Mouse (Mus musculus): ENCODE measurements around the gene Pik3ap1. TPM values are rescaled to one million over a fixed set of nuclear protein-coding genes. Genes with fewer than 3 reads are reported as not detected.
A peak's percentile ranks its signal among the peaks of the same experiment; 100 is the strongest.

The Pik3ap1 gene
- polyA plus RNA-seq, 1 experiment from 2014 or later: 2.7 TPM

DNA sequence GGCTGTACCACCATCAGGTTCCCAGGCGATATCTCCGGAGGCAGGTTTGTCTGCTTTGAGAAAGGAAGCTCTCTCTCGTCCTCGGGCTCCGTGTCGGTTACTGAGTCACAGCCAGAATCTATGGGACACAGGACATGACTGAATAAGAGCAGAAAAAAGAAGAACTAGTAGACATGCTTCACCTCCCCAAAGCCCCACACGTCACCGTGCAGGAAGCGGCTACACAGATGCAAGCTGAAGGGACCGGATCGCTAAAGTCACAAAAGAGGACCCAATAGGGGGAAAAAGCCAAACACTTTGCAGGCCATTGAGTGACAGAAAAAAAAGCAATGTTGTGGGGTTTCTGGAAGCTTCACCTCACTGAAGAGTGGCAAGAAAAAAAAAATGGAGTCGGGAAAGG, 52.7 kb downstream of the Pik3ap1 start:
- 78% methylated on average over 12 of the region's 12 CpGs for WGBS
- no peak overlapping the region for H3K27ac ChIP-seq (replicated peaks; ENCODE audit: low read depth, low read length)
- DNase-seq (ENCODE audit: low spot score) (no peak), ATAC-seq (ENCODE audit: low read depth) (no peak)
- no peak overlapping the region for H3K4me3 ChIP-seq (ENCODE audit: low read depth, low read length)
- no peaks in the 10 kb centered on the region for H3K9me3 ChIP-seq (ENCODE audit: control insufficient read depth, low read length)
- H3K4me1 ChIP-seq (ENCODE audit: control insufficient read depth, insufficient read depth, low read length): no peaks in the 10 kb centered on the region
- H3K27me3 ChIP-seq (replicated peaks; ENCODE audit: control insufficient read depth, insufficient read depth, low read length): no peaks in the 10 kb centered on the region
- H3K4me2 ChIP-seq (ENCODE audit: low read depth, low read length): no peak overlapping the region
- H3K36me3 ChIP-seq (ENCODE audit: control insufficient read depth, insufficient read depth, low read length): no peaks in the 10 kb centered on the region
- no peak overlapping the region for H3K9ac ChIP-seq (ENCODE audit: low read depth, low read length)

DNA sequence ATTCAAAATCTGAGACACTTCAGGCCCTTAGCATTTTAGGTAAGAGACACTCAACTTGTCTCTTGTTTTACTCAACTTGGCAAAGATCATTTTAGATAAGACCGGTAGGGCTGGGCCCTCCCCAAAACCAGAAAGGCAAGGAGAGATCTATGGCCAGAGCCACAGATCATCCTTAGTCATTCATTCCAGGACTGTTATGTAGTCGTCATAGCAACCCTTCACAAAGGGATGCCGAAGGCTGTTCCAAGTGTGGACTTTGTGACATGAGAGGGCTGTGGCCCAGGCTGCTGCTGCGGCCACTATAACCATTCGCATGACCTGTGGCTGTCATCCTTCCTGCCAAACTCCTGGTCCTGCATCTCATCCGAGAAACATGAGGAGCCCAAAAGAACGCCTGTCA, 54.5 kb downstream of the Pik3ap1 start:
- Histone ChIP-seq H3K9me3 (ENCODE audit: control insufficient read depth, low read length) (no peaks in the 10 kb centered on the region), H3K4me2 (ENCODE audit: low read depth, low read length) (no peak overlapping the region), H3K4me1 (ENCODE audit: control insufficient read depth, insufficient read depth, low read length) (no peaks in the 10 kb centered on the region), H3K27ac (replicated peaks; ENCODE audit: low read depth, low read length) (no peak overlapping the region), H3K27me3 (replicated peaks; ENCODE audit: control insufficient read depth, insufficient read depth, low read length) (no peaks in the 10 kb centered on the region), H3K36me3 (ENCODE audit: control insufficient read depth, insufficient read depth, low read length) (no peaks in the 10 kb centered on the region), H3K4me3 (ENCODE audit: low read depth, low read length) (no peak overlapping the region), H3K9ac (ENCODE audit: low read depth, low read length) (no peak overlapping the region)
- no peak for ATAC-seq (ENCODE audit: low read depth)
- DNase-seq (ENCODE audit: low spot score): no peak
- 87% methylated on average over 7 of the region's 7 CpGs for WGBS

DNA sequence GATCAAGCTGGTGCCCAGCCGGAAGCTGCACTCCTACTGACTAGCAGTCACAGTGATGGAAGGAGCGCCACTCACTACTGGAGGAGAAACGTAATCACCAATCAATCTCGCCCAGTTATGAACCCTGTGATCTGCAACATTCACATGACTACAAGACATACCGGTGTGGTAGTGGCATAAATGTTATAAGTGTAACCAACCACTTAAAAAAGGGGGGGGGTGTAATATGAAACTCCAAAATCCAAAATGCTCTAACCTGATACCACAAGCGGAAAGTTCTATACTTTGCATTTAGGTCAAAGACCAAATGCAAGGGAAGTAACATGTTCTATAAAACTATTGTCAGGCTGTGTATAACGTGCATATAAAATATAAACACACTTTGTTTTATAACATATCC, 54.9 kb downstream of the Pik3ap1 start:
- no peaks in the 10 kb centered on the region for H3K9me3 ChIP-seq (ENCODE audit: control insufficient read depth, low read length)
- 93% methylated on average over 7 of the region's 7 CpGs for WGBS
- DNase-seq (ENCODE audit: low spot score) (no peak), ATAC-seq (ENCODE audit: low read depth) (no peak)
- no peaks in the 10 kb centered on the region for H3K27me3 ChIP-seq (replicated peaks; ENCODE audit: control insufficient read depth, insufficient read depth, low read length)
- no peaks in the 10 kb centered on the region for H3K4me1 ChIP-seq (ENCODE audit: control insufficient read depth, insufficient read depth, low read length)
- H3K9ac ChIP-seq (ENCODE audit: low read depth, low read length): no peak overlapping the region
- no peak overlapping the region for H3K4me2 ChIP-seq (ENCODE audit: low read depth, low read length)
- H3K36me3 ChIP-seq (ENCODE audit: control insufficient read depth, insufficient read depth, low read length): no peaks in the 10 kb centered on the region
- no peak overlapping the region for H3K27ac ChIP-seq (replicated peaks; ENCODE audit: low read depth, low read length)
- no peak overlapping the region for H3K4me3 ChIP-seq (ENCODE audit: low read depth, low read length)

DNA sequence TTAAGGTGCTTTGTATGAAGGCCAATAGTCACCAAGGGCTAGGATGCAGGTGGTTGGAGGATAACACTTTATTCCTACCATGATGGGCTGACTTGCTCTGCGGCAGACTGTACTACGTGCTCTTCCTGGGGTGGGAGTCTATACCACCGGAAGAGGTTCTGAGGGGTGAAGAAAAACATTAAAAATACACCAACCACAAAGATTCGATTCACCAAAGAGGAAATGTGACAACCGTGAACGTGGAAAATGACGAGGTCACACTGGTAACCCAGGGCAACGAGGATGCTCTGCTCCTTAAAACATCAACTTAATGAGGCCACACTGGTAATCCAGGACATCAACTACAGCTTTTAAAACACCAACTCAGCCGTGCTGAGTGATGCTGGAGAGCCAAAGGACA, 56.2 kb downstream of the Pik3ap1 start:
- no peak overlapping the region for H3K4me2 ChIP-seq (ENCODE audit: low read depth, low read length)
- DNase-seq (ENCODE audit: low spot score): no peak
- no peak overlapping the region for H3K27ac ChIP-seq (replicated peaks; ENCODE audit: low read depth, low read length)
- no peaks in the 10 kb centered on the region for H3K36me3 ChIP-seq (ENCODE audit: control insufficient read depth, insufficient read depth, low read length)
- H3K9ac ChIP-seq (ENCODE audit: low read depth, low read length): no peak overlapping the region
- H3K27me3 ChIP-seq (replicated peaks; ENCODE audit: control insufficient read depth, insufficient read depth, low read length): no peaks in the 10 kb centered on the region
- no peak for ATAC-seq (ENCODE audit: low read depth)
- WGBS: 70% methylated on average over 9 of the region's 9 CpGs
- H3K4me1 ChIP-seq (ENCODE audit: control insufficient read depth, insufficient read depth, low read length): no peaks in the 10 kb centered on the region
- H3K4me3 ChIP-seq (ENCODE audit: low read depth, low read length): no peak overlapping the region
- H3K9me3 ChIP-seq (ENCODE audit: control insufficient read depth, low read length): no peaks in the 10 kb centered on the region

DNA sequence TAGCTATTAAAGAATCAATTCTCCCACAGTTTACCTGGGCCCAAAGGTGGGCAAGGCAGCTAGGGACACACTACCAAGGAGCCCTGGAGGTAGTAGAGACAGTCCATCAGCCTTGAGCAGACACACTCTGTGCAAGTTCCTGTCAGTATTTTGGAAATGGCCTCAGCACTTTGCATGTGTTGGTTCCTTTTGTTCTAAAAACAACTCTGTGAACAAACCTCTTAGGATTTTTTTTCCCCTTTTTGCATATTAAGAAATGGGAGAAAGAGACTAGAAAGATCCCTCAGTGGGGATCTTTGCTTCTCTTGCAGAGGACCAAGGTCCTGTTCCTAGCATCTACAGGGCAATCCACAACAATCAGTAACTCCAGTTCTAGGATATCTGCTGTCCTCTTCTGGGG, 61.1 kb downstream of the Pik3ap1 start:
- ATAC-seq (ENCODE audit: low read depth) (no peak), DNase-seq (ENCODE audit: low spot score) (no peak)
- H3K27ac ChIP-seq (replicated peaks; ENCODE audit: low read depth, low read length): no peak overlapping the region
- H3K9ac ChIP-seq (ENCODE audit: low read depth, low read length): no peak overlapping the region
- H3K4me3 ChIP-seq (ENCODE audit: low read depth, low read length): no peak overlapping the region
- no peaks in the 10 kb centered on the region for H3K4me1 ChIP-seq (ENCODE audit: control insufficient read depth, insufficient read depth, low read length)
- H3K9me3 ChIP-seq (ENCODE audit: control insufficient read depth, low read length): no peaks in the 10 kb centered on the region
- H3K27me3 ChIP-seq (replicated peaks; ENCODE audit: control insufficient read depth, insufficient read depth, low read length): no peaks in the 10 kb centered on the region
- H3K4me2 ChIP-seq (ENCODE audit: low read depth, low read length): no peak overlapping the region
- no peaks in the 10 kb centered on the region for H3K36me3 ChIP-seq (ENCODE audit: control insufficient read depth, insufficient read depth, low read length)

DNA sequence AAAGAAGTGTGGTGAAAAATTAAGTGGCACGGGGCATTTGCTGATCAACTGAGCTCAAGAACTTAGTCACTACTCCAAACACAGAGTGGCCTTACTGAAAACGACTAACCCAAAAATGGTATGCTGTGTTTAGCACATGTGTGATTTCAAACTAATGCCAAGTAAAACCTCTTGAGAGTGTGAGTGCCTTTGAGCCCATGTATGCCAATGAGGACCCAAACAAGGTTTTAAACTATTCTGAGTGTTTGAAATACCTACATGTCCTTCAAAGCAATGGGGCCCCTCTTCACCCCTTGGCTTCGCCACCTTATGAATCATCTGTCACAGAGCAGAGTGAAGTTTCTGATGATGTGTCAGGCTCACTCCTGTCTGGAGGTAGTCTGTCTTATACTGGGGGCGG, 61.8 kb downstream of the Pik3ap1 start:
- no peak overlapping the region for H3K4me2 ChIP-seq (ENCODE audit: low read depth, low read length)
- H3K27ac ChIP-seq (replicated peaks; ENCODE audit: low read depth, low read length): no peak overlapping the region
- no peaks in the 10 kb centered on the region for H3K36me3 ChIP-seq (ENCODE audit: control insufficient read depth, insufficient read depth, low read length)
- no peaks in the 10 kb centered on the region for H3K27me3 ChIP-seq (replicated peaks; ENCODE audit: control insufficient read depth, insufficient read depth, low read length)
- no peaks in the 10 kb centered on the region for H3K4me1 ChIP-seq (ENCODE audit: control insufficient read depth, insufficient read depth, low read length)
- no peaks in the 10 kb centered on the region for H3K9me3 ChIP-seq (ENCODE audit: control insufficient read depth, low read length)
- DNase-seq (ENCODE audit: low spot score) (no peak), ATAC-seq (ENCODE audit: low read depth) (no peak)
- no peak overlapping the region for H3K9ac ChIP-seq (ENCODE audit: low read depth, low read length)
- 80% methylated on average over 4 of the region's 4 CpGs for WGBS
- no peak overlapping the region for H3K4me3 ChIP-seq (ENCODE audit: low read depth, low read length)

DNA sequence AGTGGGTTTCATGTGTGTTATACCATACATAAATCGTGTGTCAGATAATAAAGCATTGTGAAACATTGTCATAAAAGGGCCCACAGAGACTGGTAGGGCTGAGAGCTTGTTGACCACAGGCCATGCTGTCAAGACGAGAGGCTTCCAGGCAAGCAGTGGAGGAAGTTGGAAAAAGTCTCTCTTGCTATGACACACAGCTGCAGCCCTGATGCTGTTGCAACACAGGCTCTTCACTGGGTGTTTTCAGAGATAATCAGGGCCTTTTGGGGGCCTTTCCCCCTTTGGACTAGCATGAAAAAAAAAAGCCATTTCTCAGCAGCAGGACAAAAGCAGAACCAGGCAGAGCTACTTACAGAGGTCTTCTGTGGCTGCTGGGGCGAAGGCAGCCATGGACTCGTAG, 63.8 kb downstream of the Pik3ap1 start:
- Histone ChIP-seq H3K4me1 (ENCODE audit: control insufficient read depth, insufficient read depth, low read length) (no peaks in the 10 kb centered on the region), H3K36me3 (ENCODE audit: control insufficient read depth, insufficient read depth, low read length) (no peaks in the 10 kb centered on the region), H3K4me2 (ENCODE audit: low read depth, low read length) (no peak overlapping the region), H3K4me3 (ENCODE audit: low read depth, low read length) (no peak overlapping the region), H3K27ac (replicated peaks; ENCODE audit: low read depth, low read length) (no peak overlapping the region), H3K9me3 (ENCODE audit: control insufficient read depth, low read length) (no peaks in the 10 kb centered on the region), H3K9ac (ENCODE audit: low read depth, low read length) (no peak overlapping the region), H3K27me3 (replicated peaks; ENCODE audit: control insufficient read depth, insufficient read depth, low read length) (no peaks in the 10 kb centered on the region)
- DNase-seq (ENCODE audit: low spot score) (no peak), ATAC-seq (ENCODE audit: low read depth) (no peak)
- WGBS: 72% methylated on average over 4 of the region's 4 CpGs

DNA sequence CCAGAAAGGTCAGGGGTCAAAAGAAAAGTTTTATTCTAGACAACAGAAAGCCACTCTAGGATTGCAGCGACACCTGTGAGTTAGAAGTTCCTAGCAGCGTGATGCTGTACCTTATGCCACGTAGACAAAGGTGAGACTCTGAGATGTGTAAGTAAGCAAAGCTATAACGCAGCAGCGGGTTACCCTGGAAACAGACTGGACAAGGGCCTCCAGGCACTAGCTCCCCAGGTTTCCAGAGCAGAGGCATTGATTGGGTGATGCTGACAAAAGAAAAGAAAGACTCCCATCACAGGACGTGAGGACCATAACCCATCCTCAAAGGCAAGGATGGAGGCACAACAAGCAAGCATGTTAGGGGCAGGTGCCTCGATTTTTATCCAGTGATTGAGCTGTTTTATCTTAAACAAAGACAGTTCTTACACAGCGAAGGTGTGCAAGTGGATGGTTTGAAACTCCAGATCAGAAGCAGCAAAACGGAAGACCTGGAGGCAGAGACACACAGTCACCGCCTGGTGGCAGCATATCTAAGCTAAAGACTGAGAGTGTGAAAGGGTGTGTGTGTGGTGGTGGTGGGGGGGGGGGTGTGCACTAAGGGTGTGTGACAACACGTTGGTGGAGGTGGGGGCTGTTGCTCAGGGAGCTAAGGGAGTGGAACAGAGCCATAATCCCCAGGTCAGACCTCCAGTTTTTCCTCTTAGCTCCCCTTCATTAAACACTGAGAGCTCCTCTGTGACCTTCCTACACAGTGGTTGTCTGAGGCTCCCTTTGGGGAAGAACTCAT, 67.4 kb downstream of the Pik3ap1 start:
- DNase-seq (ENCODE audit: low spot score) (peak; percentile 71), ATAC-seq (ENCODE audit: low read depth) (no peak)
- Histone ChIP-seq H3K9me3 (ENCODE audit: control insufficient read depth, low read length) (no peaks in the 10 kb centered on the region), H3K9ac (ENCODE audit: low read depth, low read length) (no peak overlapping the region), H3K27me3 (replicated peaks; ENCODE audit: control insufficient read depth, insufficient read depth, low read length) (no peaks in the 10 kb centered on the region), H3K4me1 (ENCODE audit: control insufficient read depth, insufficient read depth, low read length) (no peaks in the 10 kb centered on the region), H3K27ac (replicated peaks; ENCODE audit: low read depth, low read length) (no peak overlapping the region), H3K4me3 (ENCODE audit: low read depth, low read length) (no peak overlapping the region), H3K36me3 (ENCODE audit: control insufficient read depth, insufficient read depth, low read length) (no peaks in the 10 kb centered on the region), H3K4me2 (ENCODE audit: low read depth, low read length) (no peak overlapping the region)
- 35% methylated on average over 11 of the region's 11 CpGs for WGBS

DNA sequence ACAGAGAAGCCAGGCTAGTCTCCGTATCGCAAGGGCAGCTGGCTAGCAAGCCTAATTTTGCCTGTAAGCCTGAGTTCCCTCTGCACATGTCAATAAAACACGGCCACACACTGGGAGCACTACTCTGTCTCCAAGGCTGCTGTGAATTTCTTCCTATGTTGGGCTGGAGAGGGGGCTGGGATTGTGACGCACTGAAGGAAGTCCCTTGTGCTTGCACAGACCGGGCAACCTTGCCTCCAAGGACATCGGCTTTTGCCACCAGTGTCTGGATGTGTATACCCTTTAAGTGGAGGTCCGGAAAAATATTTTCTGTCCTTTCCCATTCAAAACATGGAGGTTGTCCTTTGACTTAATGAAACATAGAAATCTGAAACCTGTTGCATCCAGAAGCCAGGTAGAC, 70.2 kb downstream of the Pik3ap1 start:
- DNase-seq (ENCODE audit: low spot score): no peak
- WGBS: 82% methylated on average over 7 of the region's 7 CpGs

More for the DNA sequence above, 70.2 kb downstream of the Pik3ap1 start:
- no peak overlapping the region for H3K4me2 ChIP-seq (ENCODE audit: low read depth, low read length)
- H3K4me3 ChIP-seq (ENCODE audit: low read depth, low read length): no peak overlapping the region
- no peak overlapping the region for H3K9ac ChIP-seq (ENCODE audit: low read depth, low read length)
- H3K9me3 ChIP-seq (ENCODE audit: control insufficient read depth, low read length): no peaks in the 10 kb centered on the region
- H3K4me1 ChIP-seq (ENCODE audit: control insufficient read depth, insufficient read depth, low read length): no peaks in the 10 kb centered on the region; the same call in 1 of the 2 replicates
- H3K27ac ChIP-seq (replicated peaks; ENCODE audit: low read depth, low read length): no peak overlapping the region
- no peaks in the 10 kb centered on the region for H3K36me3 ChIP-seq (ENCODE audit: control insufficient read depth, insufficient read depth, low read length)
- no peaks in the 10 kb centered on the region for H3K27me3 ChIP-seq (replicated peaks; ENCODE audit: control insufficient read depth, insufficient read depth, low read length)
- no peak for ATAC-seq (ENCODE audit: low read depth)
